Mouse (Mus musculus): ENCODE data around the gene Peli2.

DNA sequence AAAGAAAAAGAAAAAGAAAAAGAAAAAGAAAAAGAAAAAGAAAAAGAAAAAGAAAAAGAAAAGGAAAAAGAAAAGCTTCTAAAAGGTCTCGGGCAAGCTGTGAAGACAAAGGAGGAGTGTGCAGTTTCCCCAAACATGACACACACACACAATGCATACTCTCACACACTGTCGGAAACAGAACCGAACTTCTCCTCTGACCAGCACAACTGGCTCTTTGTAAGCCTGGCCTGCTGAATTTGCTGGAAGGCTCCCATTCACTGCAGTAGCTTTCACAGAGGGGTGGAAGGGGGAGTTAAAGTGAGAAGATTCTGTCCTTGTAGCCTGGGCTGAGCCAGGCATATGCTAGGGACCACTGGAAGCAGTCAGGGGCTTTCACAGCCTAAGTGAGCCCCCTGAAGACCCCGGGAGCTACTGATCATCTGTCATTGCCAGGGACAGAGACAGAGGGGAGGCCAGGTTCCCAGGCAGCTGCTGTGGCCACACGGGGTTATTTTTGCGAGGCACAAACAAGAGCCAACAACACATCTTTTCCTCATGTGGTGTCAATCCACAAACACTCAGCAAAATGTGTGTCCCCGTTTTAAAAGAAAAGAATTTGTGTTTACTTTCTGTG lies 33.8 kb upstream of the Peli2 start:
- TF ChIP-seq CTCF (IDR thresholded peaks at IDR 0.05; ENCODE audit: control insufficient read depth, insufficient read depth, insufficient replicate concordance, low read depth, low read length) = no peak
- no peak for TF ChIP-seq POLR2A (IDR thresholded peaks at IDR 0.05; ENCODE audit: control insufficient read depth, low read depth, low read length)

Data from testis, adult 2 months (tissue).